Mouse (Mus musculus): ENCODE measurements around the gene Rnase10.
A peak's percentile ranks its signal among the peaks of the same experiment; 100 is the strongest.
"Not testable (repeated sequence)": the region's sequence is repeated elsewhere in the genome, so short reads cannot be mapped to it uniquely, and the experiment has no call there.

The Rnase10 gene

GRCm38 (mm10) chr14:51009572-51009971, 2.0 kb downstream of the Rnase10 start:
- DNase-seq (ENCODE audit: low spot score in 2 of 2) = no peak

- not testable (repeated sequence) for DNase-seq (ENCODE audit: low spot score in 2 of 2)
Observed at GRCm38 (mm10) chr14:51014724-51015123, 7.2 kb downstream of the Rnase10 start.

GRCm38 (mm10) chr14:51015780-51016179, 8.2 kb downstream of the Rnase10 start:
- DNase-seq (ENCODE audit: low spot score in 2 of 2) = no peak

- no peak for DNase-seq (ENCODE audit: low spot score in 2 of 2)
Observed at GRCm38 (mm10) chr14:51017256-51017655, 9.7 kb downstream of the Rnase10 start.

GRCm38 (mm10) chr14:51023457-51023856, 15.9 kb downstream of the Rnase10 start:
- no peak for DNase-seq (ENCODE audit: low spot score in 2 of 2)

- no peak for DNase-seq (ENCODE audit: low spot score in 2 of 2)
Observed at GRCm38 (mm10) chr14:51024820-51025219, 17.3 kb downstream of the Rnase10 start.

- peak; percentile 52 to 85 for DNase-seq (ENCODE audit: low spot score in 2 of 2)
Observed at GRCm38 (mm10) chr14:51026391-51027133, 19.0 kb downstream of the Rnase10 start.

GRCm38 (mm10) chr14:51027387-51028155, 20.0 kb downstream of the Rnase10 start:
- no peak for DNase-seq (ENCODE audit: low spot score in 2 of 2)

GRCm38 (mm10) chr14:51035206-51035605, 27.7 kb downstream of the Rnase10 start:
- no peak for DNase-seq (ENCODE audit: low spot score in 2 of 2)

GRCm38 (mm10) chr14:51036214-51036613, 28.7 kb downstream of the Rnase10 start:
- no peak for DNase-seq (ENCODE audit: low spot score in 2 of 2)

GRCm38 (mm10) chr14:51041769-51042168, 34.2 kb downstream of the Rnase10 start, which contains the start of gene Rnase9:
Gene Rnase9, minus strand, starts transcription at chr14:51041869.
- DNase-seq (ENCODE audit: low spot score in 2 of 2) = no peak

GRCm38 (mm10) chr14:51047846-51048245, 40.3 kb downstream of the Rnase10 start:
- DNase-seq (ENCODE audit: low spot score in 2 of 2) = no peak

GRCm38 (mm10) chr14:51050063-51050462, 42.5 kb downstream of the Rnase10 start, which contains the start of gene Rnase11:
Gene Rnase11, minus strand, starts transcription at chr14:51050163.
- DNase-seq (ENCODE audit: low spot score in 2 of 2) = no peak

- no peak for DNase-seq (ENCODE audit: low spot score in 2 of 2)
Observed at GRCm38 (mm10) chr14:51051941-51052340, 44.4 kb downstream of the Rnase10 start.

- DNase-seq (ENCODE audit: low spot score in 2 of 2) = no peak
Observed at GRCm38 (mm10) chr14:51053176-51053575, 45.6 kb downstream of the Rnase10 start.

GRCm38 (mm10) chr14:51054243-51055237, 47.0 kb downstream of the Rnase10 start:
- no peak for DNase-seq (ENCODE audit: low spot score in 2 of 2)

GRCm38 (mm10) chr14:51057401-51057831, 49.9 kb downstream of the Rnase10 start, which contains the start of gene Rnase12:
Gene Rnase12, minus strand, starts transcription at chr14:51057661.
- DNase-seq (ENCODE audit: low spot score in 2 of 2) = no peak
